Mouse (Mus musculus) embryonic stem cell, embryonic (primary cell): ENCODE measurements around the gene Gad1.

ENCODE experiments used
- CTCF ChIA-PET, 4 experiments: fragments of 300-600 bp in 2 of 4; fragments of 350-600 bp in 2 of 4; sonication (Branson Sonifier 250); formaldehyde crosslinking; loops; one replicate each; lab custom pipeline; 2022; ENCODE audit warnings: inconsistent platforms in 2 of 4; lab: Charles Lee
- POLR2A ChIA-PET, 4 experiments: fragments of 300-600 bp in 2 of 4; fragments of 350-600 bp in 2 of 4; sonication (Branson Sonifier 250); formaldehyde crosslinking; loops; one replicate each; lab custom pipeline; 2022; ENCODE audit warnings: antibody characterized with exemption in 4 of 4, inconsistent platforms in 1 of 4; lab: Charles Lee

The Gad1 gene

DNA sequence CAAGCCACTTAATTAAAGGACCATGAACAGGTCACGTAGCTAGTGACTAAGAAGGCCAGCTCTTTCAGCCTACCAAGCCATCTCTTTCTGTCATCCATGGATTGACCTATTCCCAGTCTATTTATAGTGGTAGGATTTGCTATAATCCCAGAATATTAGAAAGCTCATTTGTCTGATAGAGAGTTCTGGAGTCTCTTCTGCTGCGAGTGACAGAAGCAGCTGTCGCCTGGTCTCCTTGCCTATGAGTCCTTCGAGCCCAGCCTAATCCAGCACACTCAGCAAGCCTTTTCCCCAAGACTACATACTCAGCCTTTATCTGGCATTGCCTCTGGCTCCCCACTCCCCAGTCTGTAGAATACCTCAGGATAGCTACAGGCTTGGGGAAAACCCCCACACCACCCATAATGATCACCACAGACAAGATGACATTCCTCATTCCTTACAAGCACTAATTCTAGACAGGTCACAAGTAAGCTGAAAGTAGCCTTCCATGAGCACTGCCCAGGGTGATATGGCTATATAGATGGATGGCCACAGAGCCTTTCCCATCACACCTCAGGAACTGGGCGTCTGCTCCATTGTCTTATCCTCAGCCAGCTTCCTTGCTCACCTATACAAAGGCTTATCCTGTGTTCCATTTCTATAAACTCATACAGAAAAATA, 81.3 kb downstream of the Gad1 start:
- ChIA-PET POLR2A (interaction anchor here in 1 of 4 experiments (1.2 to 1.6 kb wide), 2 partner anchors 15 to 58 kb away, joined by 3 read pairs; no protein-coding TSS in a partner anchor), CTCF (interaction anchor here in 2 of 4 experiments (0.5 to 2.9 kb wide), 3 partner anchors 14 to 25 kb away, joined by 3 to 9 read pairs (median 5); no protein-coding TSS in a partner anchor)

DNA sequence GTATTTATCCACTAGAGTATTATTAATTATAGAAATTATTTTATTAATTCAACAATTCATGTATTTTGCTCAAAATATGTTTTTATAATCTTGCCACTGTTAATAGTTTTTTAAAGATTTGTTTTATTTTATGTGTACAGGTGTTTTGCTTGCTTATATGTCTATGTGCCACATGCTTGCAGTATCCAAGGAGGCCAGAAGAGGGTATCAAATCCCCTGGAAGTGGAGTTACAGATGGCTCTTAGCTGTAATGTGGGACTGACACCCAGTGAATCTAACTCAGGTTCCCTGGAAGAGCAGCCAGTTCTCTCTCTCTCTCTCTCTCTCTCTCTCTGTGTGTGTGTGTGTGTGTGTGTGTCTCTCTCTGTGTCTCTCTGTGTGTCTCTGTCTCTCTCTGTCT, 88.1 kb downstream of the Gad1 start:
- CTCF ChIA-PET = interaction anchor here in 2 of 4 experiments (0.6 to 1.0 kb wide), 4 partner anchors 19 to 408 kb away, joined by 3 to 5 read pairs (median 4); partner anchors contain the start of genes Gm26558 (in 1 of the 2) and Gorasp2 (in 1 of the 2)
- POLR2A ChIA-PET = interaction anchor here in 1 of 4 experiments (0.6 kb wide), 2 partner anchors 10 to 707 kb away, joined by 3 read pairs; no protein-coding TSS in a partner anchor

DNA sequence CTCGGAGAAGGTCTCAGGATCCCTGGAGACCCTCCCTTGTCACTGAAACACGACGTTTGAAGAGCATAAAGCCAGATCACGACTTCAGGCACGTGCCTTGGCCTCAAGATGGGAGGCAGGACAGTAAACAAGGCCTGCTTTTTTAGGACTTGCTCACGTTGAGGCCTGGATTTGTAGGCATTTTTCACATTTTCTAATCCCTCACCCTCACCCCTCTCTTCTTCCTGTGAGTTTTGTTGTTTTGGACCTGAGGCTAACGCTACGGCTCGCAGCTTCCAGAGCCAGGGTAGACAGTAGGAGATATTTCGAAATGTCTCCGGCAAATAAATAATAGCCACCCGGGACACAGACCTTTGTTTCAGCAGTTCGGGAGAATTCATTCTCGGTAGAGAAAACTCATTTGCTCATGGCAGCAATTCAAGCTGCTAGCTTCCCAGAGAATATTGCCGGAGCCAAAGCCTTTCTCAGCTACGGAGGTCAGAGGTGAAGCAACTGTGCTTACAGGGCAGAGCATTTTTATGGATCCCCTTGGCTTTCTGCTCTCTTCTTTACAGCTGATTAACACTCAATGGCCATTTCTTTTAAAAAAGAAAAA, 90.2 kb downstream of the Gad1 start:
- ChIA-PET POLR2A (interaction anchor here in 1 of 4 experiments (0.9 to 1.8 kb wide), 3 partner anchors 18 to 24 kb away, joined by 4 to 7 read pairs (median 6); partner anchors contain the start of genes Gm26558 and Gorasp2), CTCF (interaction anchor here in 1 of 4 experiments (0.5 to 1.4 kb wide), 3 partner anchors 19 to 104 kb away, joined by 3 to 4 read pairs (median 3); partner anchors contain the start of genes Gm26558 and Gorasp2)

DNA sequence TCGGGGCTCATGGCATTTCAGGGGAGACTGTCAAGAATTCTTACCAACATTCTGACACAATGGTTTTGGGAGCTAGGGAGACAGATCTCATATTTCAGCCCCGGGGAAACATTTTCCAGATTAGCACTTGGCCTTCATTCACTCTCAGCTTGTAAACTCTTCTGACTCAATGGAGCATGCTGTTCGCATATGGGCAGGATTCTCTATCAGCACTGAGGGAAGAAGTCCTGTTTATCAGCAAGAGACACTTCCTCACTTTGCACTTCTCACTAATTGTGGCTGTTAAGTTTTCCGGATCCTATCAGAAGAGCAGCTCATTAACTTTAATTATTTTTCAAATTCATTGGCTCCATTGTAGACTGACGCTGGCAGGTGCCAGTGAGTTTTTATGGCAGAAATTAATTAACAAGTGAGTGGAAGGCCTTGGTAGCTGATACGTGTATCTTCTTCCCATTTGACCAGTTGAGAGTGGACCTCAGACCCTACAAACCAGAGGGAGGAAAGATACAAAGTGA, 92.5 kb downstream of the Gad1 start:
- POLR2A ChIA-PET = interaction anchor here in 3 of 4 experiments (0.7 to 1.1 kb wide), 3 partner anchors 9 to 16 kb away, joined by 3 read pairs; no protein-coding TSS in a partner anchor
- CTCF ChIA-PET = interaction anchor here in 2 of 4 experiments (0.8 to 1.7 kb wide), 2 partner anchors 15 to 25 kb away, joined by 4 to 5 read pairs; no protein-coding TSS in a partner anchor

DNA sequence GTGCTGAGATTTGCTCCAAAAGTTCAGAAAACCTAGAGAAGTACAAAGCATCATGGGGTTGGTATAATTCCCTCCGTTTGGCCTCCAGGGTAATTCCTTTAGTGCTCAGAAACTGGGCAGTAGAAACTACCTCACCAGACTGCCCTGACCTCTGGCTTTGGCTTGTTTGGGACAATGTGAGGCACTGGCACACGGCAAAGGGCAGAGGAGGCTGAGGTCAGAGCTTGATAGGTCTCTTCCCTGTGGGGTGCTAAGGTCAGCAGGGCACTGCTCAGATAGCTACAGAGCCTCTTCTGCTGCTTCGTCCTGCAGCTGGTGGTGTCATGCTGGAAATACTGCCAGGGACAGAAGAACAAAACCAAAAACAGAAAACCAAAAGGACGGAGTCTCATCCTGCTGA, 94.8 kb downstream of the Gad1 start:
- ChIA-PET CTCF (no interaction called here), POLR2A (interaction anchor here in 1 of 4 experiments (1.2 kb wide), 1 partner anchor 13 kb away, joined by 3 read pairs; no protein-coding TSS in a partner anchor)

DNA sequence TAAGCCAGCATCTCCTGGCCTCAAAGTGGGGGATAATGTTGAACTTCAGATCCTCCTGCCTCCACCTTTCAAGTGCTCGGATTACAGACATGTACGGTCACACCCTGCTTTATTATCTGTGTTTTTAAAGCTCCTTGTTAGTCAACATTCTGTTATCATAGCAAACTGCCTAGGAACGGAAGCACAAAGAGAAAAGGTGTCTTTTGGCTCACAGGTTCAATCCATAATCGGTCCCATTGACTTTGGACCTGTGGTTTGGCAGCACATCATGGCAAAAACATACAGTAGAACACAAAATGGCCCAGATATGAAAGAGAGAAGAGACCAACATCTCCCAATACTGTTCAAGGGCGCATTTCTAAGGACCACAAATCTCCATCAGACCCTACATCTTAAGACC, 95.4 kb downstream of the Gad1 start:
- POLR2A ChIA-PET = interaction anchor here in 1 of 4 experiments (1.4 kb wide), 1 partner anchor 12 kb away, joined by 5 read pairs; the partner anchor contains the start of gene Gorasp2
- CTCF ChIA-PET = no interaction called here

DNA sequence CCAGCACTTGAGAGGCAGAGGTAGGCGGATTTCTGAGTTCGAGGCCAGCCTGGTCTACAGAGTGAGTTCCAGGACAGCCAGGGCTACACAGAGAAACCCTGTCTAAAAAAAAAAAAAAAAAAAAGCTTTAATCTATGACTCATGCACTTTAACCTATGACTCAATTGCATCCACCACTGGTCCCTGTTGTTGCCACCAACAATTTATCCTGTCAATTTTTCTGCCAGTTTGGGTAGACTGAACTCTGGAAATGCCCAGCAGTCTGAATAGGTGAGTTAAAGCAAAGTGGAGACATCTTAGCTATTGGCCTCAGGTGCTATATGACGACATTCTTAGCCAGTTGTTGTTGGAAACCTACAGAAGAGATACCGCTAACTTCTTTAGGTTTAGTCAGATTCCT, 96.6 kb downstream of the Gad1 start:
- CTCF ChIA-PET = interaction anchor here in 2 of 4 experiments (0.6 to 1.1 kb wide), 3 partner anchors 9 to 29 kb away, joined by 3 to 6 read pairs (median 3); no protein-coding TSS in a partner anchor
- POLR2A ChIA-PET = interaction anchor here in 1 of 4 experiments (0.7 to 1.4 kb wide), 4 partner anchors 11 to 293 kb away, joined by 3 to 5 read pairs (median 4); partner anchors contain the start of gene Gorasp2
